Mouse (Mus musculus): ENCODE data around the gene Ttc21a. TPM values are rescaled to one million over a fixed set of nuclear protein-coding genes. Genes with fewer than 3 reads are reported as not detected.

Gene Ttc21a
- total and polyA plus RNA-seq, 3 experiments = 0.01 TPM; not detected in 2

DNA sequence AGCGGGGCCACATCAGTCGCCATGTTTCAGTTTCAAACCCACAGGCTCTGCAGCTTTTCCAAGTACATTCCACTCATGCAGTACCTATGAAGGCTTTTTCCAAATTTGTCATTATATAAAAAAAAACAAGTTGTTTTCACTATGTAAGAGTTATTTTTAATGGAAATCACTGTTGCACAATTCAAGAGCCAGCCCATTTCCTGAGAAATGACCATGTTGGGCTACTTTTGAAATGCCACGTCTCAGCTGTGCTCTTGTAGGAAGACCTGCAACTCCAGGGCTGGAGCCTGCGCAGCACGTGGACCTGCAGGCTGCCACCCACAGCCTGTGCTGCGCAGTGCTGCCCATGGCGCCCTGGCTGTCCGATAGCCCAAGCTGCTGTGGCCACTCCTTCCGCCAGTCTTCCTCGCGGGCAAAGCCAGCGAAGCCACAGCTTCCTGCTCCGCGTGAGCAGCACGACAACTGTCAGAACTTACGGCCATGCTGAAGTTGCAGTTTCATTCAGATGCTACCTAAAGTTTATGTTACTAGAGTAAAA, 12.2 kb upstream of the Ttc21a start:
- Histone ChIP-seq H3K27me3 (ENCODE audit: control insufficient read depth in 1 of 2, insufficient read depth in 2 of 2, low read length in 2 of 2) (no peaks in the 10 kb centered on the region), H3K9me3 (replicated peaks; ENCODE audit: insufficient read depth, low read length) (no peaks in the 10 kb centered on the region), H3K4me3 (ENCODE audit: control insufficient read depth in 1 of 2, insufficient read depth in 1 of 2, low read depth in 2 of 2, low read length in 2 of 2) (no peak overlapping the region), H3K4me1 (ENCODE audit: control insufficient read depth in 1 of 2, insufficient read depth in 2 of 2, low read length in 2 of 2) (no peaks in the 10 kb centered on the region), H3K36me3 (ENCODE audit: control insufficient read depth in 1 of 2, insufficient read depth in 2 of 2, low read length in 2 of 2) (peaks cover 0 to 2% of the 10 kb centered on the region in 2 experiments; a peak in 2 of 4 replicates), H3K9ac (ENCODE audit: control insufficient read depth, low read depth, low read length, poor library complexity, severe bottlenecking) (no peak overlapping the region), H3K27ac (ENCODE audit: control insufficient read depth, low read depth, low read length) (no peak overlapping the region), H3K79me2 (ENCODE audit: control insufficient read depth, insufficient read depth, low read length, poor library complexity) (no peaks in the 10 kb centered on the region)
- DNase-seq (ENCODE audit: low read depth, low spot score) = no peak
- TF ChIP-seq POLR2AphosphoS5 (IDR thresholded peaks at IDR 0.05; ENCODE audit: borderline replicate concordance, low read depth, low read length) (no peak), POLR2A (IDR thresholded peaks at IDR 0.05; ENCODE audit: control insufficient read depth in 1 of 2, insufficient read depth in 1 of 2, low read depth in 1 of 2, low read length in 2 of 2, poor library complexity in 1 of 2) (0 out of 4 replicates have a peak, but pooled peaks of 1 of the 2 experiments have one; percentile 3), TCF12 (IDR thresholded peaks at IDR 0.05; ENCODE audit: low read depth, low read length) (no peak), CTCF (IDR thresholded peaks at IDR 0.05 in 2 of 3, conservative IDR thresholded peaks at IDR 0.05 in 1 of 3; ENCODE audit: control insufficient read depth in 1 of 3, insufficient read depth in 1 of 3, low read depth in 2 of 3, low read length in 3 of 3, poor library complexity in 1 of 3, severe bottlenecking in 1 of 3) (no peak)

DNA sequence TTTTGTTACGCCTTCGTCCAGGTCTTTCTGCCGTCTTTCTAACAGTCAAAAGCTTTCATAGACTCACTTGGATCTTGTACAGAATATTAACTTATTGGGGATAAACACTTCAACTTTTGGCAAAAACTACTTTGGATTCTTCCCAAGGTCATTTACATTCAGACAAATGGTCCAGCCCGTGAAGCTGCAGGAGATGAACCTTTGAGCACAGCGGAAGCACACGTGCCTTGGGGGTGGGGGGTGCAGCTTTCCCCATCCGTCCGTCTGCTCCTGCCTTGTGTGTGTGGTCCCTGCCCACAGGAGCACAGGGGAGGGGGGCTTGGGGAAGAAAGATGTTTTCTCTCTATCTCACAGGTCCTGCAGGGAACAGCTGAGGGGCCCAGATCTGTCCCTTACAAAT, 11.7 kb upstream of the Ttc21a start:
- Histone ChIP-seq H3K27ac (ENCODE audit: control insufficient read depth, low read depth, low read length) (no peak overlapping the region), H3K4me1 (ENCODE audit: control insufficient read depth in 1 of 2, insufficient read depth in 2 of 2, low read length in 2 of 2) (no peaks in the 10 kb centered on the region), H3K9me3 (replicated peaks; ENCODE audit: insufficient read depth, low read length) (no peaks in the 10 kb centered on the region), H3K27me3 (ENCODE audit: control insufficient read depth in 1 of 2, insufficient read depth in 2 of 2, low read length in 2 of 2) (no peaks in the 10 kb centered on the region), H3K9ac (ENCODE audit: control insufficient read depth, low read depth, low read length, poor library complexity, severe bottlenecking) (no peak overlapping the region), H3K79me2 (ENCODE audit: control insufficient read depth, insufficient read depth, low read length, poor library complexity) (no peaks in the 10 kb centered on the region), H3K36me3 (ENCODE audit: control insufficient read depth in 1 of 2, insufficient read depth in 2 of 2, low read length in 2 of 2) (peaks cover 0 to 2% of the 10 kb centered on the region in 2 experiments; a peak in 2 of 4 replicates), H3K4me3 (ENCODE audit: control insufficient read depth in 1 of 2, insufficient read depth in 1 of 2, low read depth in 2 of 2, low read length in 2 of 2) (no peak overlapping the region)
- DNase-seq (ENCODE audit: low read depth, low spot score) = no peak
- TF ChIP-seq CHD1 (IDR thresholded peaks at IDR 0.05; ENCODE audit: low read depth, low read length) = no peak
- TF ChIP-seq POLR2A (IDR thresholded peaks at IDR 0.05; ENCODE audit: control insufficient read depth in 1 of 2, insufficient read depth in 1 of 2, low read depth in 1 of 2, low read length in 2 of 2, poor library complexity in 1 of 2) = 0 out of 4 replicates have a peak, but pooled peaks of 1 of the 2 experiments have one; percentile 1

DNA sequence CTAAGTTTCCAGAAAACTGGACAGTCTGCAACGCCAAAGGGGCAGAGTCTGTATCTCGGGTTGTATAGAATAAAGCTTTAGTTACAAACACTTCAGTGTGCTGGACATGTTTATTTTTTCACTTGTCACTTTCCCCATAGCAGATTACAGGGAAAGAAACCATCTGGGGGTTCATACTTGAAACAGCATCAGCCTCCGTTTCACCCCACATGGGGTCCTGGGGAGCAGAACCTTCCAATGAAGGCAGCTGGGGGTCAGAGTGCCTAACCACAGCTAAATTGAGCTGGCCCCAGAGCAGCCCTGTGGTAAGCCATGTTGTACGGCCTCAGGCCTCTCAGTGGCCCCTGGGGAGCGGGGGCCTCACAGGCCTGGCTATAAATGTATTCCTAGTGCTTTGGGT, 10.9 kb upstream of the Ttc21a start:
- no peaks in the 10 kb centered on the region for H3K4me1 ChIP-seq (ENCODE audit: control insufficient read depth in 1 of 2, insufficient read depth in 2 of 2, low read length in 2 of 2)
- no peaks in the 10 kb centered on the region for H3K79me2 ChIP-seq (ENCODE audit: control insufficient read depth, insufficient read depth, low read length, poor library complexity)
- DNase-seq (ENCODE audit: low read depth, low spot score) = no peak
- H3K9ac ChIP-seq (ENCODE audit: control insufficient read depth, low read depth, low read length, poor library complexity, severe bottlenecking) = no peak overlapping the region
- TF ChIP-seq CHD2 (IDR thresholded peaks at IDR 0.05; ENCODE audit: low read length) = no peak
- no peak for TF ChIP-seq NELFE (IDR thresholded peaks at IDR 0.05; ENCODE audit: low read depth, low read length)
- TF ChIP-seq KAT2A (conservative IDR thresholded peaks at IDR 0.05; ENCODE audit: low read depth, low read length) = no peak
- TF ChIP-seq POLR2A (IDR thresholded peaks at IDR 0.05; ENCODE audit: control insufficient read depth in 1 of 2, insufficient read depth in 1 of 2, low read depth in 1 of 2, low read length in 2 of 2, poor library complexity in 1 of 2) = no peak
- no peak for TF ChIP-seq USF2 (IDR thresholded peaks at IDR 0.05; ENCODE audit: borderline replicate concordance in 1 of 2, insufficient read depth in 1 of 2, low read depth in 1 of 2, low read length in 2 of 2)
- no peak for TF ChIP-seq ETS1 (IDR thresholded peaks at IDR 0.05; ENCODE audit: low read depth, low read length)
- TF ChIP-seq JUND (IDR thresholded peaks at IDR 0.05; ENCODE audit: low read depth, low read length) = no peak
- no peak for TF ChIP-seq ZNF384 (IDR thresholded peaks at IDR 0.05; ENCODE audit: low read depth, low read length)
- no peak for TF ChIP-seq UBTF (IDR thresholded peaks at IDR 0.05; ENCODE audit: borderline replicate concordance, insufficient read depth, low read depth, low read length)
- no peak for TF ChIP-seq E2F4 (IDR thresholded peaks at IDR 0.05; ENCODE audit: borderline replicate concordance, low read depth, low read length)
- no peaks in the 10 kb centered on the region for H3K27me3 ChIP-seq (ENCODE audit: control insufficient read depth in 1 of 2, insufficient read depth in 2 of 2, low read length in 2 of 2)
- no peak overlapping the region for H3K27ac ChIP-seq (ENCODE audit: control insufficient read depth, low read depth, low read length)
- H3K4me3 ChIP-seq (ENCODE audit: control insufficient read depth in 1 of 2, insufficient read depth in 1 of 2, low read depth in 2 of 2, low read length in 2 of 2) = no peak overlapping the region
- peaks cover 0 to 2% of the 10 kb centered on the region in 2 experiments; a peak in 2 of 4 replicates for H3K36me3 ChIP-seq (ENCODE audit: control insufficient read depth in 1 of 2, insufficient read depth in 2 of 2, low read length in 2 of 2)
- no peaks in the 10 kb centered on the region for H3K9me3 ChIP-seq (replicated peaks; ENCODE audit: insufficient read depth, low read length)
